Mouse (Mus musculus) hindbrain, postnatal 0 days (tissue): ENCODE measurements at regions not wholly inside any gene's neighbourhood (a gene's known extent, or its start where the extent isn't known, plus 50 kb on each side); places are given as distances from the start of the nearest gene placed in this dataset.

Experiments
- ATAC-seq: fragments of 200-750 bp; cut with Nextera tagmentation; 2 replicates; pipeline ENCODE4 v1.8.0; 2017; ENCODE audit warnings: mild to moderate bottlenecking, moderate TSS enrichment, moderate library complexity
- DNase-seq: peaks from one replicate; pipeline ENCODE4 v3.0.0-alpha.2; 2015; ENCODE audit warnings: low spot score
- H3K27ac ChIP-seq: fragments of 300-500 bp; sonication (generic); 2 replicates; pipeline ENCODE4 v1.5.1; 2014; ENCODE audit warnings: mild to moderate bottlenecking
- H3K27me3 ChIP-seq: fragments of 300-500 bp; sonication (generic); 2 replicates; pipeline ENCODE4 v1.6.1; 2014; ENCODE audit warnings: low read length, mixed read lengths; ENCODE audit not compliant: insufficient read depth
- H3K36me3 ChIP-seq: fragments of 300-500 bp; sonication (generic); 2 replicates; pipeline ENCODE4 v1.6.1; 2014; ENCODE audit warnings: low read length, mixed read lengths; ENCODE audit not compliant: insufficient read depth
- H3K4me1 ChIP-seq: fragments of 300-500 bp; sonication (generic); 2 replicates; pipeline ENCODE4 v1.6.1; 2014; ENCODE audit warnings: antibody characterized with exemption, low read length, mixed read lengths; ENCODE audit not compliant: insufficient read depth
- H3K4me2 ChIP-seq: fragments of 300-500 bp; sonication (generic); 2 replicates; pipeline ENCODE4 v1.6.1; 2014; ENCODE audit warnings: low read depth, mild to moderate bottlenecking, low read length, moderate library complexity, mixed read lengths
- H3K4me3 ChIP-seq: fragments of 300-500 bp; sonication (generic); 2 replicates; pipeline ENCODE4 v1.5.1; 2014; ENCODE audit warnings: low read length
- H3K9ac ChIP-seq: fragments of 300-500 bp; sonication (generic); replicated peaks from 2 replicates; pipeline ENCODE4 v1.6.1; 2014; ENCODE audit warnings: mild to moderate bottlenecking, low read length, moderate library complexity, mixed read lengths
- H3K9me3 ChIP-seq: fragments of 300-500 bp; sonication (generic); 2 replicates; pipeline ENCODE4 v1.6.1; 2016; ENCODE audit warnings: low read length, mixed read lengths
- CTCF ChIP-seq: IDR thresholded peaks from 2 replicates; pipeline ENCODE4 v1.5.1; 2016; ENCODE audit warnings: antibody characterized with exemption, control low read depth, low read depth
- WGBS: fragments of 180-500 bp; shearing (Covaris S2); extraction: QIAGEN DNeasy Blood & Tissue Kit; methylation state at CpG from one replicate; pipeline ENCODE4 v1.1.7; 2014; 5-methylcytosine and 5-hydroxymethylcytosine counted together

GRCm38 (mm10) chr17:53343842-53344241 is 119.3 kb downstream of the Efhb start:
- no peak for ATAC-seq
- no peaks in the 10 kb centered on the region for H3K27me3 ChIP-seq
- TF ChIP-seq CTCF: 0 out of 2 replicates have a peak, but pooled peaks have one; percentile 5

GRCm38 (mm10) chr17:53323016-53323415 is 140.1 kb downstream of the Efhb start:
- no peak for DNase-seq
- no peaks in the 10 kb centered on the region for H3K4me1 ChIP-seq
- no peak overlapping the region for H3K4me3 ChIP-seq
- H3K36me3 ChIP-seq: no peaks in the 10 kb centered on the region
- no peak for ATAC-seq
- no peak for TF ChIP-seq CTCF
- WGBS: 45% methylated on average over 1 of the region's 1 CpGs
- no peak overlapping the region for H3K27ac ChIP-seq
- no peaks in the 10 kb centered on the region for H3K27me3 ChIP-seq
- no peaks in the 10 kb centered on the region for H3K9me3 ChIP-seq
- H3K9ac ChIP-seq: no peak overlapping the region
- H3K4me2 ChIP-seq: no peak overlapping the region

More at GRCm38 (mm10) chr17:53343842-53344241, 119.3 kb downstream of the Efhb start:
- H3K9me3 ChIP-seq: no peaks in the 10 kb centered on the region
- no peaks in the 10 kb centered on the region for H3K4me1 ChIP-seq
- no peak for DNase-seq
- H3K36me3 ChIP-seq: no peaks in the 10 kb centered on the region
- H3K4me3 ChIP-seq: no peak overlapping the region
- WGBS: 68% methylated on average over 1 of the region's 1 CpGs
- no peak overlapping the region for H3K27ac ChIP-seq
- H3K9ac ChIP-seq: no peak overlapping the region
- no peak overlapping the region for H3K4me2 ChIP-seq
